Mouse (Mus musculus) embryonic facial prominence, embryonic 13.5 days (tissue): ENCODE results near the gene Orm2. TPM values are rescaled to one million over a fixed set of nuclear protein-coding genes. Genes with fewer than 3 reads are reported as not detected.
"Not testable (repeated sequence)": the region's sequence is repeated elsewhere in the genome, so short reads cannot be mapped to it uniquely, and the experiment has no call there.

Source experiments
- ATAC-seq: fragments of 200-750 bp; cut with Nextera tagmentation; 2 replicates; pipeline ENCODE4 v1.8.0; 2017; ENCODE audit warnings: low read depth; ENCODE audit not compliant: insufficient number of reproducible peaks, insufficient read depth, low FRiP score, low TSS enrichment
- H3K27ac ChIP-seq: fragments of 300-500 bp; sonication (generic); 2 replicates; pipeline ENCODE4 v1.5.1; 2015; ENCODE audit warnings: moderate library complexity, mild to moderate bottlenecking, inconsistent platforms
- H3K27me3 ChIP-seq: fragments of 300-500 bp; sonication (generic); 2 replicates; pipeline ENCODE4 v1.6.1; 2015; ENCODE audit warnings: mild to moderate bottlenecking, inconsistent platforms
- H3K36me3 ChIP-seq: fragments of 300-500 bp; sonication (generic); 2 replicates; pipeline ENCODE4 v1.6.1; 2015; ENCODE audit warnings: mild to moderate bottlenecking, inconsistent platforms
- H3K4me1 ChIP-seq: fragments of 300-500 bp; sonication (generic); 2 replicates; pipeline ENCODE4 v1.6.1; 2015; ENCODE audit warnings: inconsistent platforms
- H3K4me2 ChIP-seq: fragments of 300-500 bp; sonication (generic); 2 replicates; pipeline ENCODE4 v1.6.1; 2015; ENCODE audit warnings: moderate library complexity, mild to moderate bottlenecking, inconsistent platforms
- H3K4me3 ChIP-seq: fragments of 300-500 bp; sonication (generic); 2 replicates; pipeline ENCODE4 v1.5.1; 2015; ENCODE audit warnings: mild to moderate bottlenecking, inconsistent platforms
- H3K9ac ChIP-seq: fragments of 300-500 bp; sonication (generic); 2 replicates; pipeline ENCODE4 v1.6.1; 2015; ENCODE audit warnings: mild to moderate bottlenecking, inconsistent platforms
- H3K9me3 ChIP-seq: fragments of 300-500 bp; sonication (generic); 2 replicates; pipeline ENCODE4 v1.6.1; 2016; ENCODE audit warnings: inconsistent platforms
- WGBS: fragments of 180-500 bp; shearing (Covaris S2); methylation state at CpG from one replicate; pipeline ENCODE4 v1.1.7; 2015; ENCODE audit warnings: mixed read lengths; 5-methylcytosine and 5-hydroxymethylcytosine counted together
- polyA plus RNA-seq: library from polyadenylated mRNA; unstranded; fragments of >200 nt; fragmentation: Nextera tagmentation; extraction: Ambion mirVana; gene quantifications from 2 replicates; pipeline ENCODE4 v1.2.1, GENCODE M21; 2015

Gene Orm2
- not detected in 2 replicates for polyA plus RNA-seq

- no peak within 1 kb of the TSS for H3K4me3 ChIP-seq
- H3K9me3 ChIP-seq = no peaks in the 10 kb centered on the region
- H3K9ac ChIP-seq = no peak within 1 kb of the TSS
- peaks cover under 1% of the 10 kb centered on the region; the same call in 1 of the 2 replicates for H3K36me3 ChIP-seq
- H3K27ac ChIP-seq = no peak within 1 kb of the TSS
- no peak for ATAC-seq
- H3K4me2 ChIP-seq = no peak within 1 kb of the TSS
- WGBS = 89% methylated on average over 5 of the region's 5 CpGs
- H3K4me1 ChIP-seq = no peaks in the 10 kb centered on the region; the same call in 1 of the 2 replicates
- H3K27me3 ChIP-seq = no peaks in the 10 kb centered on the region
Measured at GRCm38 (mm10) chr4:63362150-63362549, at the start of gene Orm2. Gene Orm2 (plus strand): TSS chr4:63362449.

DNA sequence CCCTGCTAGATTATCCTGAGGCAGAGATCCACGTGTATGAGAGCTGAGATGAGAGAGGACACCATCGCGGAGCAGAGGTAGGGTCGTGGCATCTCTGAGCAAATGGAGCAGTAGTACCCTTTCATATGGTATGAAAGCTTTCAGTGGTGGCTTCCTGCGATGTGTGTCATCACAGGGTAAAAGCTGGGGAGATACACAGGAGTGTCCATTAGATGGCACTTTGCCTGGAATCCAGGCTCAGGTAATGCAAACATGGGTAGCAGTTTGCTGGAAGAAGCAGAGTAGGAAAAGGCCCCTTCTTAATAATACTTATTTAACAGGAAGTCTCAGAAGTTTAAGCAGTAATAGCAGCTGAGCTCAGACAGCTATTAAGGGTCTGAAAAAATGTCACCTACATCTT, 48.2 kb upstream of the Orm2 start:
- H3K36me3 ChIP-seq = peaks cover 96% of the 10 kb centered on the region
- no peaks in the 10 kb centered on the region for H3K9me3 ChIP-seq
- no peak overlapping the region for H3K27ac ChIP-seq
- WGBS = 76% methylated on average over 5 of the region's 5 CpGs
- H3K4me1 ChIP-seq = peaks cover 16% of the 10 kb centered on the region; the same call in 1 of the 2 replicates
- H3K9ac ChIP-seq = no peak overlapping the region
- no peaks in the 10 kb centered on the region for H3K27me3 ChIP-seq
- H3K4me3 ChIP-seq = no peak overlapping the region
- no peak overlapping the region for H3K4me2 ChIP-seq
- ATAC-seq = no peak

DNA sequence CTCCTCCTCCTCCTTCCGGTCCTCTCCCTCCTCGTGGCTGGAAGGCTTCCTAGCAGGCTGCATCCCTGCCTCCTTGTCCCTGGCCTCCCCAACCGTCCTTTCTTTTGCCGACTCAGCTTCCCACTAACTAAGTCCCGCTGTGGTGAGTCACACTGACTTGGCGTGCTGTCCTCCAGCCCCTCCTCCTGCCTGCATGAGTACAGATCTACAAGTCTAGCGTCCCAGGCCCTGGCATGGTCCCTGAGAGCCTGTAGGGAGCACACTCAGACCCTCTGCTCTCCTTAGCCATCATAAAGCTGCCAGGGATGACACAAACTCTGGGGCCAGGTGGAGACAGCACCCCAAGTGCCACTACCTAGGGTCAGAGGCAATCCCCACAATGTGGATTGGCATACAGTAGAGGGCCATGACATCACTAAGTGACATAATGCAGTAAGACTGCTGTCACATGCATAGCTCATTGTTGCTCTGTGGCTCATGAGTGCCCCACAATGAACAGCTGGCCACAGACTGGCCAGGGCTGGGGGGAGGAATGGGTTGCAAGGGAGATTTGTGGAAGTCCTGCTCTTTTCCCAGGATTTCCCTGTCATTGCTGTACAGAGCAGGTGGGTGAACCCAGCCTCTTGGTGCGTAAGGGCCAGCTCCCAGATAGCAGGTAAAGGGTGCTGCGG, 46.0 kb upstream of the Orm2 start:
- 63% methylated on average over 9 of the region's 9 CpGs for WGBS
- Histone ChIP-seq H3K9ac (0 out of 2 replicates have a peak overlapping the region, but pooled peaks have one; percentile 16), H3K27ac (0 out of 2 replicates have a peak overlapping the region, but pooled peaks have one; percentile 22), H3K4me2 (no peak overlapping the region), H3K9me3 (no peaks in the 10 kb centered on the region), H3K27me3 (no peaks in the 10 kb centered on the region), H3K4me3 (no peak overlapping the region), H3K4me1 (0 out of 2 replicates have a peak, but pooled peaks cover 5% of the 10 kb centered on the region), H3K36me3 (peaks cover 85% of the 10 kb centered on the region)
- ATAC-seq = no peak; the same call in 1 of the 2 replicates

GRCm38 (mm10) chr4:63319566-63319965, 42.7 kb upstream of the Orm2 start:
- not testable (repeated sequence) for H3K4me1 ChIP-seq, ATAC-seq, H3K27ac ChIP-seq, H3K4me3 ChIP-seq, H3K9ac ChIP-seq, H3K27me3 ChIP-seq, H3K9me3 ChIP-seq, H3K4me2 ChIP-seq
- peaks cover 88% of the 10 kb centered on the region for H3K36me3 ChIP-seq
- 27% methylated on average over 3 of the region's 3 CpGs for WGBS

- no peaks in the 10 kb centered on the region for H3K4me1 ChIP-seq
- peaks cover 87% of the 10 kb centered on the region for H3K36me3 ChIP-seq
- 72% methylated on average over 8 of the region's 8 CpGs for WGBS
- ATAC-seq = no peak
- no peak overlapping the region for H3K27ac ChIP-seq
- H3K9ac ChIP-seq = no peak overlapping the region
- H3K27me3 ChIP-seq = no peaks in the 10 kb centered on the region
- H3K4me2 ChIP-seq = no peak overlapping the region
- peaks cover 3% of the 10 kb centered on the region; the same call in 1 of the 2 replicates for H3K9me3 ChIP-seq
- H3K4me3 ChIP-seq = no peak overlapping the region
Measured at GRCm38 (mm10) chr4:63323275-63323815, 38.9 kb upstream of the Orm2 start.

DNA sequence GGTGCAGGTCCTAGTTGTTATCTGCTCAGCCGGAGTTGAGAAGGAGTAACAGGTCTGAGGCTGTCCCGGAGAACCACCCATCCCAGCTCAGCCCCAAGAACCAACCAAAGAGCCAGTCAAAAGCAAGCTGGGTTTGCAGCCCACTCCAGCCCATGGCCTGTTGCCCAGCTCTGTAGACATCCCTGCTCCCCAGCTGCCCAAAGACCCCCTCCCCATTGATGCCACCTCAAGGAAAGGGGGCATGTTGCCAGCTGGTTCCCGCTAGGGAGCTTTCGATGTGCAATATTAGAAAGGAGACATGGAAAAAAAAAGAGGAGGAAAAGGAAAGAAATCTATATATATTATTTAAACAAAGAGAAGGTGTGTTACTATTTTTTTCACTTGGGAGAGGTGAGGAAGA, 28.8 kb upstream of the Orm2 start:
- 91% methylated on average over 4 of the region's 4 CpGs for WGBS
- no peak overlapping the region for H3K27ac ChIP-seq
- H3K4me2 ChIP-seq = no peak overlapping the region
- H3K9ac ChIP-seq = no peak overlapping the region
- H3K4me3 ChIP-seq = no peak overlapping the region
- H3K9me3 ChIP-seq = no peaks in the 10 kb centered on the region
- H3K36me3 ChIP-seq = peaks cover 48% of the 10 kb centered on the region
- H3K27me3 ChIP-seq = no peaks in the 10 kb centered on the region
- no peaks in the 10 kb centered on the region for H3K4me1 ChIP-seq
- no peak for ATAC-seq

GRCm38 (mm10) chr4:63338414-63339076, 23.7 kb upstream of the Orm2 start:
- peaks cover 13% of the 10 kb centered on the region for H3K36me3 ChIP-seq
- H3K4me1 ChIP-seq = no peaks in the 10 kb centered on the region
- no peaks in the 10 kb centered on the region for H3K27me3 ChIP-seq
- H3K4me3 ChIP-seq = no peak overlapping the region
- no peak overlapping the region for H3K4me2 ChIP-seq
- no peak overlapping the region for H3K9ac ChIP-seq
- H3K9me3 ChIP-seq = no peaks in the 10 kb centered on the region
- no peak for ATAC-seq
- WGBS = 58% methylated on average over 3 of the region's 3 CpGs
- no peak overlapping the region for H3K27ac ChIP-seq

DNA sequence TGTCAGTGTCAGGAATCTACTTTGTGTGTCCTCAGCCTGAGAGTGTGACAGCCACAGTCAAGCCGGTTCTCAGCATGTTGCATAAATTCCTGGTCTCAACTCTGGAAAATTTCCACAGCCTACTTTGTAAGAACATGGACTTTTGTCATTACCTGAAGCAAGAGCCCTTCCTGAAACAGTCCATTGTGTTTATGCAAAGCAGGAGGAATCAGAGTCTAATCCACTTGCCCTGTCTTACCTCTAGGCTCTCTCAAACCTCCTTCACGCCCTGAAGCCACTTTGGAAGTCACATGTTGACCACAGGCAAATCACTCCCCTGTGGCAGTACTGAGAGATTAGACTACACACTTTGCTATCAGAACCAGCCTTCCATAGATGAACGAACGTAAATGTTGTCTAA, 19.8 kb upstream of the Orm2 start:
- H3K4me1 ChIP-seq = peaks cover 5% of the 10 kb centered on the region; the same call in 1 of the 2 replicates
- H3K9me3 ChIP-seq = no peaks in the 10 kb centered on the region
- no peak overlapping the region for H3K4me3 ChIP-seq
- no peak overlapping the region for H3K4me2 ChIP-seq
- no peaks in the 10 kb centered on the region for H3K27me3 ChIP-seq
- no peak for ATAC-seq
- H3K9ac ChIP-seq = no peak overlapping the region
- no peaks in the 10 kb centered on the region for H3K36me3 ChIP-seq
- 63% methylated on average over 4 of the region's 4 CpGs for WGBS
- H3K27ac ChIP-seq = no peak overlapping the region

DNA sequence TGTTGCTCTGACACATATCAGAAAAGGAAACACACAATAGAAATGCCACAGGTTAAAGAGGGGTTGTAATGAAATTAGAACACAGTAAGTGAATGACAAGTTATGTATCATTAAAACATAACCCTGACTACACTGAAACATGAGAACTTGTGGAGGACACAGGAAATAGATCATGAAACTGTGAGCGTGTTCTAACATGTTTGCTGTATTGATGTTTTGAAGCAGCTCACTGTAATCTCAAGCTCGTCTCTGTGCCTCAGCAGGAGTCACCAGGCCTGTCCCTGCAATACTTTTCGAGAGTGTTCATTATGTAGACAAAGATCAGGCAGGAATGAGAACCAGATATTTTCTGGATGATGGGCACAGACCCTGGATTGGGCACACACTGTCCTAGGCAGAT, 18.6 kb upstream of the Orm2 start:
- Histone ChIP-seq H3K4me2 (no peak overlapping the region), H3K36me3 (no peaks in the 10 kb centered on the region), H3K4me3 (no peak overlapping the region), H3K9ac (no peak overlapping the region), H3K27me3 (no peaks in the 10 kb centered on the region), H3K4me1 (peaks cover 5% of the 10 kb centered on the region; the same call in 1 of the 2 replicates), H3K27ac (no peak overlapping the region), H3K9me3 (no peaks in the 10 kb centered on the region)
- 42% methylated on average over 3 of the region's 3 CpGs for WGBS
- ATAC-seq = no peak

GRCm38 (mm10) chr4:63344295-63344694, 18.0 kb upstream of the Orm2 start, which contains the start of gene Orm1:
Gene Orm1 (plus strand): TSS chr4:63344560.
- H3K4me2 ChIP-seq = no peak within 1 kb of the TSS
- H3K27ac ChIP-seq = no peak within 1 kb of the TSS
- no peak within 1 kb of the TSS for H3K4me3 ChIP-seq
- H3K36me3 ChIP-seq = no peaks in the 10 kb centered on the region
- H3K9ac ChIP-seq = no peak within 1 kb of the TSS
- WGBS = 88% methylated on average over 8 of the region's 8 CpGs
- no peaks in the 10 kb centered on the region for H3K9me3 ChIP-seq
- H3K27me3 ChIP-seq = no peaks in the 10 kb centered on the region
- peaks cover 5% of the 10 kb centered on the region; the same call in 1 of the 2 replicates for H3K4me1 ChIP-seq
- ATAC-seq = no peak

GRCm38 (mm10) chr4:63345261-63345660, 17.0 kb upstream of the Orm2 start:
- Histone ChIP-seq H3K27me3 (no peaks in the 10 kb centered on the region), H3K36me3 (no peaks in the 10 kb centered on the region), H3K9me3 (no peaks in the 10 kb centered on the region), H3K9ac (no peak overlapping the region), H3K27ac (no peak overlapping the region), H3K4me3 (no peak overlapping the region), H3K4me1 (peaks cover 5% of the 10 kb centered on the region; the same call in 1 of the 2 replicates), H3K4me2 (no peak overlapping the region)
- ATAC-seq = no peak
